8 mouse cellular contexts compared by ENCODE assay signal in the genomic region with DNA sequence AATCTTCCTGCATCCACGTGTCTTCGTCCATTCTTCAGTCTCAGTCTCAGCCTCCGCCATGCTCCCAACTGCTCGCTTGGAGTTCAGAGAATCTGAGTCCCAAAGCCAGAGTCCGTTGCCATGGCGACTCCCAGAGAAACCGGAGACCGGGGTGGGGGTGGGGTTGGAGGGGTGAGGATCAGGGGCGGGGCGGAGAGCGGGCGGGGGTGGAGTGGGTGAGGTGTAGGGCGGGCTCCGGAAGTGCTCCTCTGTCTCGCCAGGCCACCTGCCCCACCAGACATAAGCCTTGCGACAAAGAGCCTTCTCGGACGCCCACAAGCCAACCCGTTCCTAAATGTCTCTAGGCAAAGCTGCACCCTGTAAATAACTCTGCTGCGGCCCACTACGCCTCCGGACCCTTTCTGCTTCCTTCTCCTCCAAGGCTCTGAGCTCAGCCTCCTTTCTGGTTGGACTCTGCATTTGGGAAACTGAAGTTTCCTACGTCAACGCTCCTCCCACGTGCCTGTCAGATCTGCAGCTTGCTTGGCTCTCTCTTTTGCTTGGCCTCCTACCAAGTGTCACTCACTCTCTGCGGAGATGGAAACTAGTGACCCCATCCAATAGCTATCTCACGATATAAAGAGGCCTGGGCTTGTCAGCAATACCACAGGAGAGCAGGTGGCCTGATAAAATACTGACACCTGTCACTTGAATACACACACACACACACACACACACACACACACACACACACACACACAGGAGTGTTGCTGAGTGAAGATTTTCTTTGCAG. TPM values are rescaled to one million over a fixed set of nuclear protein-coding genes. Genes with fewer than 3 reads are reported as not detected.
DNase-seq lines count a peak whose midpoint lies in the region; ATAC-seq and TF ChIP-seq lines count a peak whose summit lies in the region.

Gene 4921504E06Rik (minus strand): TSS at position 94 of the 772 bp plus-strand sequence.

- peak within 1 kb of the TSS; percentile 48 for H3K9ac ChIP-seq in forebrain, postnatal 0 days
- 0 out of 2 replicates have a peak within 1 kb of the TSS, but pooled peaks have one; percentile 31 for H3K9ac ChIP-seq in liver, postnatal 0 days (replicated peaks)
- H3K9ac ChIP-seq in neural tube, embryonic 13.5 days = peak within 1 kb of the TSS; percentile 54
- H3K9ac ChIP-seq in stomach, postnatal 0 days (ENCODE audit: low read length) = peak within 1 kb of the TSS; percentile 48

- H3K27me3 ChIP-seq in forebrain, postnatal 0 days (ENCODE audit: insufficient read depth, low read length) = no peaks in the 10 kb centered on the region
- no peaks in the 10 kb centered on the region for H3K27me3 ChIP-seq in liver, postnatal 0 days (ENCODE audit: insufficient read depth, low read length)
- peaks cover 22% of the 10 kb centered on the region for H3K27me3 ChIP-seq in neural tube, embryonic 13.5 days
- no peaks in the 10 kb centered on the region for H3K27me3 ChIP-seq in stomach, postnatal 0 days (ENCODE audit: control insufficient read depth, insufficient read depth, low read length)

- TF ChIP-seq CTCF in forebrain, postnatal 0 days (IDR thresholded peaks at IDR 0.05; ENCODE audit: low read depth) = no peak
- no peak for TF ChIP-seq CTCF in liver, postnatal 0 days (IDR thresholded peaks at IDR 0.05; ENCODE audit: low read depth)
- TF ChIP-seq CTCF in stomach, postnatal 0 days (IDR thresholded peaks at IDR 0.05; ENCODE audit: low read depth) = no peak

- H3K36me3 ChIP-seq in forebrain, postnatal 0 days (ENCODE audit: insufficient read depth) = no peaks in the 10 kb centered on the region
- H3K36me3 ChIP-seq in liver, postnatal 0 days (replicated peaks; ENCODE audit: insufficient read depth, low read length) = no peaks in the 10 kb centered on the region
- no peaks in the 10 kb centered on the region for H3K36me3 ChIP-seq in neural tube, embryonic 13.5 days
- H3K36me3 ChIP-seq in stomach, postnatal 0 days (ENCODE audit: control insufficient read depth, insufficient read depth, low read length) = no peaks in the 10 kb centered on the region

- peak; percentile 94 for ATAC-seq in forebrain, postnatal 0 days
- ATAC-seq in liver, postnatal 0 days = peak; percentile 94
- peak; percentile 92 for ATAC-seq in neural tube, embryonic 13.5 days (ENCODE audit: low read depth)
- peak; percentile 88 for ATAC-seq in stomach, postnatal 0 days (ENCODE audit: low FRiP score, low TSS enrichment)

- peak within 1 kb of the TSS; percentile 87 for H3K27ac ChIP-seq in forebrain, postnatal 0 days (ENCODE audit: low read depth, low read length)
- H3K27ac ChIP-seq in liver, postnatal 0 days (ENCODE audit: low read depth) = no peak within 1 kb of the TSS
- H3K27ac ChIP-seq in neural tube, embryonic 13.5 days (replicated peaks) = peak within 1 kb of the TSS; percentile 14; the same call in 1 of the 2 replicates
- 0 out of 2 replicates have a peak within 1 kb of the TSS, but pooled peaks have one; percentile 35 for H3K27ac ChIP-seq in stomach, postnatal 0 days (replicated peaks)

- WGBS in forebrain, postnatal 0 days = under 1% methylated on average over 25 of the region's 27 CpGs
- whole genome bisulfite sequencing in liver, postnatal 0 days (ENCODE audit: insufficient replicate concordance) = under 1% methylated on average over 25 of the region's 27 CpGs
- under 1% methylated on average over 27 of the region's 27 CpGs for WGBS in neural tube, embryonic 13.5 days
- WGBS in stomach, postnatal 0 days = under 1% methylated on average over 27 of the region's 27 CpGs

- H3K9me3 ChIP-seq in forebrain, postnatal 0 days (ENCODE audit: low read length) = no peaks in the 10 kb centered on the region
- no peaks in the 10 kb centered on the region for H3K9me3 ChIP-seq in liver, postnatal 0 days (ENCODE audit: low read length)
- H3K9me3 ChIP-seq in neural tube, embryonic 13.5 days = no peaks in the 10 kb centered on the region
- no peaks in the 10 kb centered on the region for H3K9me3 ChIP-seq in stomach, postnatal 0 days (ENCODE audit: control insufficient read depth, low read length)

- peak within 1 kb of the TSS; percentile 38 for H3K4me3 ChIP-seq in forebrain, postnatal 0 days (ENCODE audit: low read depth, low read length)
- peak within 1 kb of the TSS; percentile 39 for H3K4me3 ChIP-seq in liver, postnatal 0 days (ENCODE audit: low read depth, low read length)
- peak within 1 kb of the TSS; percentile 40 for H3K4me3 ChIP-seq in neural tube, embryonic 13.5 days
- H3K4me3 ChIP-seq in stomach, postnatal 0 days (ENCODE audit: low read depth, low read length) = peak within 1 kb of the TSS; percentile 34

- intact Hi-C loops in heart, postnatal 36 days (cut with DNase I) = loop anchor here (2.0 kb wide), 2 partner anchors 105 to 149 kb away; no protein-coding TSS in a partner anchor

- peak; percentile 16 to 47 for DNase-seq in CD8-positive naive resting alpha-beta T cell, adult 2 months (ENCODE audit: low read depth in 2 of 2, low spot score in 2 of 2)
- peak; percentile 15 for DNase-seq in cerebellum, adult 11 months
- peak; percentile 87 for DNase-seq in forebrain, postnatal 0 days
- peak; percentile 70 to 81 for DNase-seq in heart, postnatal 36 days
- DNase-seq in layer of hippocampus, adult 18-20 months (ENCODE audit: low spot score in 2 of 2) = peak; percentile 82 to 87
- peak; percentile 75 for DNase-seq in liver, postnatal 0 days
- peak; percentile 81 for DNase-seq in stomach, postnatal 0 days (ENCODE audit: low spot score)

- no peak for TF ChIP-seq EP300 in liver, postnatal 0 days (IDR thresholded peaks at IDR 0.05; ENCODE audit: low read depth)
- no peak for TF ChIP-seq EP300 in stomach, postnatal 0 days (optimal IDR thresholded peaks at IDR 0.05)

- H3K4me1 ChIP-seq in forebrain, postnatal 0 days (ENCODE audit: insufficient read depth) = peaks cover 12% of the 10 kb centered on the region
- 0 out of 2 replicates have a peak, but pooled peaks cover 2% of the 10 kb centered on the region for H3K4me1 ChIP-seq in liver, postnatal 0 days (ENCODE audit: insufficient read depth)
- H3K4me1 ChIP-seq in neural tube, embryonic 13.5 days (replicated peaks) = peaks cover 14% of the 10 kb centered on the region
- no peaks in the 10 kb centered on the region for H3K4me1 ChIP-seq in stomach, postnatal 0 days (replicated peaks; ENCODE audit: control insufficient read depth, insufficient read depth)

- H3K4me2 ChIP-seq in forebrain, postnatal 0 days (ENCODE audit: low read depth) = peak within 1 kb of the TSS; percentile 70
- peak within 1 kb of the TSS; percentile 66 for H3K4me2 ChIP-seq in liver, postnatal 0 days (ENCODE audit: low read depth, low read length)
- peak within 1 kb of the TSS; percentile 66 for H3K4me2 ChIP-seq in neural tube, embryonic 13.5 days
- peak within 1 kb of the TSS; percentile 71 for H3K4me2 ChIP-seq in stomach, postnatal 0 days (replicated peaks; ENCODE audit: low read depth)

RNA-seq across cellular contexts. Expression of gene 4921504E06Rik, which starts in this region (rescaled TPM):
- total RNA-seq in forebrain, postnatal 0 days (2014; rRNA removed) = not detected in 2 replicates
- not detected in 2 replicates for polyA plus RNA-seq in forebrain, postnatal 0 days (2015; fragmentation: Nextera tagmentation; extraction: Ambion mirVana)
- not detected for total RNA-seq in heart, postnatal 36 days (2021)
- total RNA-seq in layer of hippocampus, adult 18-20 months (2021) = not detected
- not detected in 2 replicates for polyA plus RNA-seq in liver, postnatal 0 days (2015; fragmentation: Nextera tagmentation; extraction: Ambion mirVana)
- polyA plus RNA-seq in neural tube, embryonic 13.5 days (2015; fragmentation: Nextera tagmentation; extraction: Ambion mirVana) = not detected in 2 replicates
- polyA plus RNA-seq in stomach, postnatal 0 days (2015; fragmentation: Nextera tagmentation; extraction: Ambion mirVana) = 0.05 TPM in 1 of 2 replicates, not detected in the other

Comparison
In these comparisons a context has a peak if more than half of its experiments do, and no peak if none do; other contexts are left out.
1. Peak in DNase-seq, ATAC-seq, H3K4me3 ChIP-seq, H3K27ac ChIP-seq, H3K9ac ChIP-seq and H3K4me2 ChIP-seq in forebrain, postnatal 0 days; RNA of the gene not detected or under 1 TPM.
2. Peak in DNase-seq in heart, postnatal 36 days; RNA of the gene not detected or under 1 TPM.
3. Peak in DNase-seq in layer of hippocampus, adult 18-20 months; RNA of the gene not detected or under 1 TPM.
4. Peak in DNase-seq, ATAC-seq, H3K4me3 ChIP-seq, H3K9ac ChIP-seq and H3K4me2 ChIP-seq in liver, postnatal 0 days; RNA of the gene not detected or under 1 TPM.
5. Peak in ATAC-seq, H3K4me3 ChIP-seq, H3K27ac ChIP-seq, H3K9ac ChIP-seq and H3K4me2 ChIP-seq in neural tube, embryonic 13.5 days; RNA of the gene not detected or under 1 TPM.
6. Peak in DNase-seq, ATAC-seq, H3K4me3 ChIP-seq, H3K27ac ChIP-seq, H3K9ac ChIP-seq and H3K4me2 ChIP-seq in stomach, postnatal 0 days; RNA of the gene not detected or under 1 TPM.
7. DNase-seq: peak in every context shown above with its lines; median percentile 87 in forebrain, postnatal 0 days; 84 in layer of hippocampus, adult 18-20 months; 81 in stomach, postnatal 0 days; 76 in heart, postnatal 36 days; 75 in liver, postnatal 0 days; 32 in CD8-positive naive resting alpha-beta T cell, adult 2 months; 15 in cerebellum, adult 11 months.